Mouse (Mus musculus): Measurements from ENCODE around the gene Cacng6. TPM values are rescaled to one million over a fixed set of nuclear protein-coding genes. Genes with fewer than 3 reads are reported as not detected.

The Cacng6 gene
- 0.22 and 0.33 TPM in 2 replicates for polyA plus RNA-seq (2015; fragmentation: Nextera tagmentation; extraction: Ambion mirVana)

DNA sequence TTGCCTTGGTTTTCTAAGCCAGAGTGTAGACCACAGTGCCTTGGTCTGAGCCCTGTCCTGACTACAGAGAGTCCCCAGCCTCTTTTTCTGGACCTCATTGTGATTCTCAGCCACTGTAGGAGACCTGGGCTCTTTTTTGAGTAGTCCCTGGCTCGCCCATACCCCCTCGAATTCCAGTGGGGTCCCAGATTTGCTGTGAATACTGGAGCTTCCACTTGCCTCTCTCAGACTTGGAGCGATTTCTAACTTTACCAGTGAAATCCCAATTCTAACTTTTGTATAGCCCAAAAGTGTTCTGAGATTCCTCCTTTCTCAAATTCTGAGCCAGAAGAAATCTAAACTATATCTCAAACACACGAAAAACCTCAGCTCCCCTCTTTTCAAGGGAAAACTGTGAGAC lies at the start of gene Cacng6:
Gene Cacng6, plus strand, starts transcription at position 301 of the 400 bp plus-strand sequence.
- Histone ChIP-seq H3K4me2 (replicated peaks; ENCODE audit: low read depth) (no peak within 1 kb of the TSS), H3K4me3 (ENCODE audit: low read depth, low read length) (no peak within 1 kb of the TSS), H3K27me3 (replicated peaks; ENCODE audit: control insufficient read depth, insufficient read depth, low read length) (peaks cover 28% of the 10 kb centered on the region), H3K27ac (ENCODE audit: low read depth, low read length) (no peak within 1 kb of the TSS), H3K9me3 (ENCODE audit: control insufficient read depth) (no peaks in the 10 kb centered on the region), H3K36me3 (ENCODE audit: control insufficient read depth, insufficient read depth) (no peaks in the 10 kb centered on the region), H3K9ac (ENCODE audit: low read depth, low read length) (no peak within 1 kb of the TSS), H3K4me1 (replicated peaks; ENCODE audit: control insufficient read depth, insufficient read depth, low read length) (no peaks in the 10 kb centered on the region)
- TF ChIP-seq CTCF (IDR thresholded peaks at IDR 0.05; ENCODE audit: low read depth): no peak
- 56% methylated on average over 4 of the region's 4 CpGs for WGBS
- no peak for ATAC-seq

DNA sequence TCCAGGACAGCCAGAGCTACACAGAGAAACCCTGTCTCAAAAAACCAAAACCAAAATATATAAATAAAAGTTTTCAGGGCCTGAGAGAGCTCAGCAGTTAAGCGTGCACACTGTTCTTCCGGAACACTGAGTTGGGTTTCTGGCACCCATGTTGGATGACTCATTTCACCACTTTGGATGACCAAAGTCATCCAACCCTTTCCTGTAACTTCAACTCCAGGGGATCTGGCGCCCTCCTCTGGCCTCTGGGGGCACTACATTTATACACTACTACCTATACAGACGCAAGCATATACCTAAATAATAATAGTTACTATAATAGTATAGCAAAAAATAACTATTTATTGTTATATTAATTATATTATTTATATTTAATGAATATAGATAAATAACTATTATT lies 47.2 kb upstream of the Cacng6 start:
- Histone ChIP-seq H3K4me1 (replicated peaks; ENCODE audit: control insufficient read depth, insufficient read depth, low read length) (no peaks in the 10 kb centered on the region), H3K9me3 (ENCODE audit: control insufficient read depth) (no peaks in the 10 kb centered on the region), H3K36me3 (ENCODE audit: control insufficient read depth, insufficient read depth) (no peaks in the 10 kb centered on the region), H3K9ac (ENCODE audit: low read depth, low read length) (no peak overlapping the region), H3K27ac (ENCODE audit: low read depth, low read length) (no peak overlapping the region), H3K4me2 (replicated peaks; ENCODE audit: low read depth) (no peak overlapping the region), H3K4me3 (ENCODE audit: low read depth, low read length) (no peak overlapping the region), H3K27me3 (replicated peaks; ENCODE audit: control insufficient read depth, insufficient read depth, low read length) (no peaks in the 10 kb centered on the region)
- TF ChIP-seq CTCF (IDR thresholded peaks at IDR 0.05; ENCODE audit: low read depth): peak; percentile 65
- no peak for ATAC-seq
- 43% methylated on average over 4 of the region's 4 CpGs for WGBS

DNA sequence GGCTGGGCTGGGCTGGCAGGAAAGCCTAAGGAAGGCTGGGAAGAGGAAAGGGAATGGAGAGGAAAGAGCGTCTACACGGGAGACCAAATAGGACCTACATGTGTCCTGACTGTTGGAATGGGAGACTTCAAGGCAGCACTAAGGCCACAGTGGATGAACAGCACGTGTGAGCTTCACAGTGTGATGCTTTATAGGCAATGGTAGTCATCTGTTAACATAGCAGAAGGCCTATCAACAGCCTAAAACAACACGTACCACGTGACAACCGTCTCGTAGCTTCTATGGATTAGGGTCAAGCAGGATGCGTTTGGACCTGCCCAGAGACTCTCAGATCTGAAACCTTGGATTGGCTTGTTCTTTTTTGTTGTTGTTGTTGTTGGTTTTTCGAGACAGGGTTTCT lies 41.9 kb upstream of the Cacng6 start:
- H3K9me3 ChIP-seq (ENCODE audit: control insufficient read depth): no peaks in the 10 kb centered on the region
- no peak for ATAC-seq
- WGBS: 84% methylated on average over 9 of the region's 9 CpGs
- no peaks in the 10 kb centered on the region for H3K36me3 ChIP-seq (ENCODE audit: control insufficient read depth, insufficient read depth)
- no peak overlapping the region for H3K9ac ChIP-seq (ENCODE audit: low read depth, low read length)
- no peaks in the 10 kb centered on the region for H3K4me1 ChIP-seq (replicated peaks; ENCODE audit: control insufficient read depth, insufficient read depth, low read length)
- no peak overlapping the region for H3K27ac ChIP-seq (ENCODE audit: low read depth, low read length)
- no peak for TF ChIP-seq CTCF (IDR thresholded peaks at IDR 0.05; ENCODE audit: low read depth)
- H3K4me3 ChIP-seq (ENCODE audit: low read depth, low read length): no peak overlapping the region
- H3K4me2 ChIP-seq (replicated peaks; ENCODE audit: low read depth): no peak overlapping the region
- no peaks in the 10 kb centered on the region for H3K27me3 ChIP-seq (replicated peaks; ENCODE audit: control insufficient read depth, insufficient read depth, low read length)

DNA sequence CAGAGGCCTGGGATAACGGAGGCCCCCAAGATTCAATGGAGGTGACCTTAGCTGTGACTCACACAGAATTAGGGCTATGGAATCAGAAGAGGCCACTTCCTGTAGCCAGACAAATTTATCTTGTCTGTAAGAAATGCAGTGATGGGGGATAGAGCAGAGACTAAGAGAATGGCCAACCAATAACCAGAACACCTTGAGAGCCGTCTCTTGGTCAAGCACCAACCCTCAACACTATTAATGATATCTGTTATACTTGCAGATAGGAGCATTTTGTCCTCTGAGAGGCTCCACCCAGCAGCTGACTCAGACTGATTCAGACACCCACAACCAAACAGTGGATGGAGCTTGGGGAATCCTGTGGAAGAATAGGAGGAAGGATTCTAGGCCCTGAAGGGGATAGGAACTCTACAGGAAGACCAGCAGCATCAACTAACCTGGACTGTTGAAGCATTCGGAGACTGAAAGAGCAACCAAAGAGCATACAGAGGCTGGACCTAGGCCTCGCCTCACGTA lies 39.1 kb upstream of the Cacng6 start:
- TF ChIP-seq CTCF (IDR thresholded peaks at IDR 0.05; ENCODE audit: low read depth): no peak
- H3K27me3 ChIP-seq (replicated peaks; ENCODE audit: control insufficient read depth, insufficient read depth, low read length): no peaks in the 10 kb centered on the region
- WGBS: 84% methylated on average over 5 of the region's 5 CpGs
- no peak overlapping the region for H3K4me3 ChIP-seq (ENCODE audit: low read depth, low read length)
- H3K36me3 ChIP-seq (ENCODE audit: control insufficient read depth, insufficient read depth): no peaks in the 10 kb centered on the region
- H3K4me2 ChIP-seq (replicated peaks; ENCODE audit: low read depth): no peak overlapping the region
- H3K27ac ChIP-seq (ENCODE audit: low read depth, low read length): no peak overlapping the region
- H3K9me3 ChIP-seq (ENCODE audit: control insufficient read depth): no peaks in the 10 kb centered on the region
- no peak overlapping the region for H3K9ac ChIP-seq (ENCODE audit: low read depth, low read length)
- no peaks in the 10 kb centered on the region for H3K4me1 ChIP-seq (replicated peaks; ENCODE audit: control insufficient read depth, insufficient read depth, low read length)
- no peak for ATAC-seq

DNA sequence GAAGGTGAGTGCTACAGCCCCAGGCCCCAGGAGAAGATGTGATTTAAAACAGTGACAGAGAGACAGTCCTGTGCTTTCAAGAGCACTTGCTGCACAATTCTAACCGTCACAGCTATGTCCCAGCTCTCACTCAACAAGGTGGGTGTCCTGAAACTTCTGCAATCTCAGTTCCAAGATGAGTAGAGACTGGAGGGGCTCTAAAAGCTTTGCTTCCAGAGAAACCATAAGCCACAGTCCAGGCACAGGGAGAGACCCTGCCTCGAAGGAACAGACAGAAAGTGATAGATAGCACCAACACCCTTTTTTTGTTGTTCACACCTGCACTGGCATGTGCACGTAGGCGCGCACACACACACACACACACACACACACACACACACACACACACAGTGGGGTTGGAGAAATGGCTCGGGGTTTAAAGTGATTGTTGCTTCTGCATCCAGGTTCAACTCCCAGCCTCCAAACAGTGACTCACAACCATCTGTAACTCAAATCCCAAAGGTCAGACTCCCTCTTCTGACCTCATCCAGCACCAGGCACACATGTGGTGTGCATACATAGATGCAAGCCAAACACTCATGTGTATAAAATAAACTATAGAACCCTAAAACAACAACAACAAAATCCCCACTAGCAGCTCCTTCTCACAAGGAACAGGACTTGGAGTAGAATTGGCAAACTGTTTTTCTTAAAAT lies 37.8 kb upstream of the Cacng6 start:
- no peak for ATAC-seq
- no peaks in the 10 kb centered on the region for H3K4me1 ChIP-seq (replicated peaks; ENCODE audit: control insufficient read depth, insufficient read depth, low read length)
- H3K27me3 ChIP-seq (replicated peaks; ENCODE audit: control insufficient read depth, insufficient read depth, low read length): no peaks in the 10 kb centered on the region
- no peak overlapping the region for H3K4me2 ChIP-seq (replicated peaks; ENCODE audit: low read depth)
- no peak overlapping the region for H3K4me3 ChIP-seq (ENCODE audit: low read depth, low read length)
- H3K9ac ChIP-seq (ENCODE audit: low read depth, low read length): no peak overlapping the region
- H3K36me3 ChIP-seq (ENCODE audit: control insufficient read depth, insufficient read depth): no peaks in the 10 kb centered on the region
- no peaks in the 10 kb centered on the region for H3K9me3 ChIP-seq (ENCODE audit: control insufficient read depth)
- no peak overlapping the region for H3K27ac ChIP-seq (ENCODE audit: low read depth, low read length)
- WGBS: 75% methylated on average over 6 of the region's 6 CpGs
- no peak for TF ChIP-seq CTCF (IDR thresholded peaks at IDR 0.05; ENCODE audit: low read depth)

DNA sequence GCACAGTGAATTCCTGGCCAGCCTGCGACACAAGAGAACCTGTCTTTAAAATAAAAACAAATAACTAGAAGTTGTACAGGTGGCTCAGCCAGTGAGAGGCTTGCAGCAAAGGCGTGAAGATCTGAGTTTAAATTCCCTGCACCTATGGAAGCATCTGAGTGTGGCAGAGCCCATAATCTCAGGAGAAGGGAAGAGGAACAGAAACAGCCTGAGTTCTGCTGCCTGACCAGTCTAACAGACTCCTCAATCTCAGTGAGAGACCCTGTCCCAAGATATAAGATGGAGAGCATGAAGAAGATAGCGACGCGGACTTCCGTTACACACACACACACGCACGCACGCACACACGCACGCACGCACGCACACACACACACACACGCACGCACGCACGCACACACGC lies 36.2 kb upstream of the Cacng6 start:
- Histone ChIP-seq H3K9ac (ENCODE audit: low read depth, low read length) (no peak overlapping the region), H3K4me1 (replicated peaks; ENCODE audit: control insufficient read depth, insufficient read depth, low read length) (no peaks in the 10 kb centered on the region), H3K4me3 (ENCODE audit: low read depth, low read length) (no peak overlapping the region), H3K36me3 (ENCODE audit: control insufficient read depth, insufficient read depth) (no peaks in the 10 kb centered on the region), H3K4me2 (replicated peaks; ENCODE audit: low read depth) (no peak overlapping the region), H3K27ac (ENCODE audit: low read depth, low read length) (no peak overlapping the region), H3K9me3 (ENCODE audit: control insufficient read depth) (no peaks in the 10 kb centered on the region), H3K27me3 (replicated peaks; ENCODE audit: control insufficient read depth, insufficient read depth, low read length) (no peaks in the 10 kb centered on the region)
- WGBS: 80% methylated on average over 18 of the region's 18 CpGs
- no peak for TF ChIP-seq CTCF (IDR thresholded peaks at IDR 0.05; ENCODE audit: low read depth)
- ATAC-seq: no peak

Data from intestine, postnatal 0 days (tissue).